Mouse (Mus musculus) kidney, postnatal 0 days (tissue): Measurements from ENCODE around the gene Akap2. TPM values are rescaled to one million over a fixed set of nuclear protein-coding genes. Genes with fewer than 3 reads are reported as not detected.

Experiments
- ATAC-seq: fragments of 200-750 bp; cut with Nextera tagmentation; replicated peaks from 2 replicates; pipeline ENCODE4 v1.8.0; 2017; ENCODE audit warnings: low read depth, moderate number of reproducible peaks, moderate TSS enrichment, moderate library complexity; ENCODE audit not compliant: low FRiP score
- DNase-seq: peaks from one replicate; pipeline ENCODE4 v3.0.0-alpha.2; 2016; ENCODE audit warnings: low spot score
- H3K27ac ChIP-seq: fragments of 300-500 bp; sonication (generic); 2 replicates; pipeline ENCODE4 v1.5.1; 2014; ENCODE audit warnings: mild to moderate bottlenecking
- H3K27me3 ChIP-seq: fragments of 300-500 bp; sonication (generic); 2 replicates; pipeline ENCODE4 v1.6.1; 2014; ENCODE audit warnings: low read length, mixed read lengths; ENCODE audit not compliant: insufficient read depth
- H3K36me3 ChIP-seq: fragments of 300-500 bp; sonication (generic); 2 replicates; pipeline ENCODE4 v1.6.1; 2014; ENCODE audit warnings: low read length, mixed read lengths; ENCODE audit not compliant: insufficient read depth
- H3K4me1 ChIP-seq: fragments of 300-500 bp; sonication (generic); replicated peaks from 2 replicates; pipeline ENCODE4 v1.6.1; 2014; ENCODE audit warnings: antibody characterized with exemption, low read length, mixed read lengths; ENCODE audit not compliant: insufficient read depth
- H3K4me2 ChIP-seq: fragments of 300-500 bp; sonication (generic); 2 replicates; pipeline ENCODE4 v1.6.1; 2014; ENCODE audit warnings: mild to moderate bottlenecking, low read length, moderate library complexity, mixed read lengths
- H3K4me3 ChIP-seq: fragments of 300-500 bp; sonication (generic); replicated peaks from 2 replicates; pipeline ENCODE4 v1.5.1; 2014; ENCODE audit warnings: low read depth, low read length
- H3K9ac ChIP-seq: fragments of 300-500 bp; sonication (generic); 2 replicates; pipeline ENCODE4 v1.6.1; 2014; ENCODE audit warnings: low read depth, low read length
- H3K9me3 ChIP-seq: fragments of 300-500 bp; sonication (generic); replicated peaks from 2 replicates; pipeline ENCODE4 v1.6.1; 2016; ENCODE audit warnings: low read length, inconsistent platforms, mixed read lengths
- CTCF ChIP-seq: IDR thresholded peaks from 2 replicates; pipeline ENCODE4 v1.5.1; 2016; ENCODE audit warnings: antibody characterized with exemption, low read depth, mild to moderate bottlenecking, moderate library complexity
- WGBS: fragments of 180-500 bp; shearing (Covaris S2); extraction: QIAGEN DNeasy Blood & Tissue Kit; methylation state at CpG from one replicate; pipeline ENCODE4 v1.1.7; 2014; 5-methylcytosine and 5-hydroxymethylcytosine counted together
- polyA plus RNA-seq: library from polyadenylated mRNA; unstranded; fragments of >200 nt; fragmentation: Nextera tagmentation; extraction: Ambion mirVana; gene quantifications from 2 replicates; pipeline ENCODE4 v1.2.1, GENCODE M21; 2015

Akap2 gene
- polyA plus RNA-seq, 1 experiment from 2014 or later = 20.5 TPM

DNA sequence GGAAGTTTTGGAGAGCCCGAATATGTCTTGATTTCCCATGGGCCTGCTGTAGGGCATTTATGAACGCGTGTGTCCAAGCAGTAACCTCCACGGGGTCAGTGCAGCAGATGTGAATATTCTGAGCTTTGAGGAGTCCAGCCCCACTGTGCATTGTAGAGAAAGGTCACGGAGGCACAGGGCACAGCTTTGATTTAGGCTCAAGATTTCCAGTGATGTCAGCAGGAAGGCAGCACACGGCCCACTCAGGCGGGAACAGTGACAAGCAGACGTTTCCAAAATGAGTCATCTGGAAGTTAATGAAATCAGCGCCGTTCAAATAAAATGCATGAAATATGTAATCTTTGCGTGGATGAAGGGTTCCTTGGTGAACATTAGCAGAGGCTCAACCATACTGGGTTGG, 40.5 kb downstream of the Akap2 start:
- Histone ChIP-seq H3K4me1 (0 out of 2 replicates have a peak, but pooled peaks cover 6% of the 10 kb centered on the region), H3K36me3 (no peaks in the 10 kb centered on the region), H3K9ac (no peak overlapping the region), H3K4me3 (no peak overlapping the region), H3K4me2 (no peak overlapping the region), H3K9me3 (no peaks in the 10 kb centered on the region), H3K27ac (peak overlapping the region; percentile 42; the same call in 1 of the 2 replicates), H3K27me3 (no peaks in the 10 kb centered on the region)
- WGBS = 53% methylated on average over 11 of the region's 11 CpGs
- no peak for TF ChIP-seq CTCF
- DNase-seq (peak; percentile 33), ATAC-seq (no peak)

DNA sequence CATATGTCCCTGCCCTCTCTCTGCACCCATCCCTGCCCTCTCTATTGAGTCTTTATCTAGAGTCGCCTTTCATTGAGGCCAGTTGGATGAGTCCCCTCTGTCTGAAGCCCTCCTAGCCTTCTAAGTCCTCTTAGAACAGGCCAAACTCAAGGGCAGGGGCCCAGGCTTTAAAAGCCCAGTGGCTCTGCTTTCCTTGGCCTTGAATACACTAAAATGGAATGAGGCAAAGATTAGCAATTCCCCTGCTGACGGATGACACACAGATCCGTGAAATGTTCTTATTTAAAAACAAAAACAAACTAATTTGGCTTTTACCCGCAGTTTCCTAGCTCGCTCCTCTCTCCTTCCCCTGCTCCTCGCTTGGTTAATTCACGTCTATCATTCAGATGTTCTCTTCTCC, 45.0 kb downstream of the Akap2 start:
- Histone ChIP-seq H3K4me1 (0 out of 2 replicates have a peak, but pooled peaks cover 10% of the 10 kb centered on the region), H3K9ac (no peak overlapping the region), H3K4me2 (no peak overlapping the region), H3K36me3 (no peaks in the 10 kb centered on the region), H3K27me3 (no peaks in the 10 kb centered on the region), H3K4me3 (no peak overlapping the region), H3K27ac (peak overlapping the region; percentile 47; the same call in 1 of the 2 replicates), H3K9me3 (no peaks in the 10 kb centered on the region)
- TF ChIP-seq CTCF = no peak
- WGBS = 58% methylated on average over 7 of the region's 7 CpGs
- ATAC-seq (no peak), DNase-seq (no peak)

DNA sequence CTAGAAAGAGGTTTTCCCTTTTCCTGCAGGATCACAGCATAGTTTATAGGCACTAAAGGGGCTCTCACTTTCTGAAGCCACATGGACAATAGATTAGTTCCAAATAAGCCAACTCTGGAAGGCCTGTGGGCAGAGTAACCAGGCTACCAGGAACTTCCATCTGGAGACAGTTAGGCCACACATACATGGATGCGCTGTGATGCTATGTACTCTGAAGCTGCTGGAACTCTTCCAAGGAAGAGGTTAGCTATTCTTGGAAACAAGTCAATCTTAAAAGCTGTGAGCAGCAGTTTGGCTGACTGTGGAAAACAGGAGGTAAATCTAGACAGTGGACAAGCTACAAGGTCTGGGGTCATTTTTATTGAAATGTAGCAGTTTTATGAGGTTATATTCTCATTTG, 46.9 kb downstream of the Akap2 start:
- H3K36me3 ChIP-seq = no peaks in the 10 kb centered on the region
- WGBS = 43% methylated on average over 1 of the region's 1 CpGs
- H3K4me3 ChIP-seq = no peak overlapping the region
- H3K9me3 ChIP-seq = no peaks in the 10 kb centered on the region
- peak overlapping the region; percentile 79 for H3K27ac ChIP-seq
- no peaks in the 10 kb centered on the region for H3K27me3 ChIP-seq
- no peak overlapping the region for H3K9ac ChIP-seq
- H3K4me1 ChIP-seq = 0 out of 2 replicates have a peak, but pooled peaks cover 10% of the 10 kb centered on the region
- ATAC-seq = peak; percentile 60
- no peak for TF ChIP-seq CTCF
- H3K4me2 ChIP-seq = no peak overlapping the region
- DNase-seq = peak; percentile 81

DNA sequence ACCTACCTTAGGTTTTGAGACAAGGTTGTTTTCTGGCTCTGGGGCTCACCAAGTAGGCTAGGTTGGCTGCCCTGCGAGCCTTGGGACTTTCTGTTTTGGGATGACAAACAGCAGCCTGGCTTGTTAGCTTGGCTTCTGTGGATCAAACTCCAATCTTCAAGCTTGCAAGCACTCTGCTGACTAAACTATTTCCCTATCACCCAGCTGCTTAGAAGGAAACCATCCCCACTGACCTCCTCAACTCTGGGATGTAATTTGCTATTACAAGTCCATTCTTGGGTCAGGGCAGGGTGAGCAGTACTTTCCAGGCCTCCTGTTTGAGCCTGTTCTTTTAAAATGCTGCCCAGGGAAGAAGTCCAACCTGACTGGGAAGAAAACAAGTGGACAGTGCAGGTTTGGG, 47.5 kb downstream of the Akap2 start:
- Histone ChIP-seq H3K4me3 (no peak overlapping the region), H3K4me1 (0 out of 2 replicates have a peak, but pooled peaks cover 10% of the 10 kb centered on the region), H3K4me2 (no peak overlapping the region), H3K27ac (peak overlapping the region; percentile 79), H3K9ac (no peak overlapping the region), H3K27me3 (no peaks in the 10 kb centered on the region), H3K36me3 (no peaks in the 10 kb centered on the region), H3K9me3 (no peaks in the 10 kb centered on the region)
- TF ChIP-seq CTCF = no peak
- WGBS = 47% methylated on average over 1 of the region's 1 CpGs
- peak; percentile 74 for DNase-seq
- peak; percentile 76 for ATAC-seq

DNA sequence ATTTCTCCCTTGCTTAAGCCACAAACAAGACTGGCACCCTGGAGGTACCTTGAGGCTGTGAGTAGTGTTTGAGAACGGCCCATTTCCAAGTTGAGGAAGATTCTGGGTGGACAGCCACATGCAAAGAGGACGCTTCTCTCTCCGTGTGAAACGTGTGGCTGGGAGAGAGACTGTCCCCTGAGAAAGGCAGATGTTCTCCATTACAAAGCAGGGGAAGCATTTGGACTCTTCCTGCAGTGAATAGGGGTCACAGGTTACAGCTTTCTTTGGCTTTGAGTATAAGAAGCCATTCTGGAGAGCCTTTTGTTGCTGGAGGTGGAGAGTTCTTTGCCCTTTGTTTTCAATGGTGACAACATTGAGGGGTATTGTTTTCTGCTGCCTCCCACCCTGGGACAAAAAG, 48.3 kb downstream of the Akap2 start:
- H3K9ac ChIP-seq = no peak overlapping the region
- 0 out of 2 replicates have a peak, but pooled peaks cover 10% of the 10 kb centered on the region for H3K4me1 ChIP-seq
- no peak for TF ChIP-seq CTCF
- H3K27me3 ChIP-seq = no peaks in the 10 kb centered on the region
- no peak overlapping the region for H3K4me2 ChIP-seq
- no peak overlapping the region for H3K4me3 ChIP-seq
- ATAC-seq = no peak
- peak; percentile 64 for DNase-seq
- WGBS = 38% methylated on average over 4 of the region's 4 CpGs
- no peaks in the 10 kb centered on the region for H3K9me3 ChIP-seq
- H3K27ac ChIP-seq = peak overlapping the region; percentile 79; the same call in 1 of the 2 replicates
- H3K36me3 ChIP-seq = no peaks in the 10 kb centered on the region

DNA sequence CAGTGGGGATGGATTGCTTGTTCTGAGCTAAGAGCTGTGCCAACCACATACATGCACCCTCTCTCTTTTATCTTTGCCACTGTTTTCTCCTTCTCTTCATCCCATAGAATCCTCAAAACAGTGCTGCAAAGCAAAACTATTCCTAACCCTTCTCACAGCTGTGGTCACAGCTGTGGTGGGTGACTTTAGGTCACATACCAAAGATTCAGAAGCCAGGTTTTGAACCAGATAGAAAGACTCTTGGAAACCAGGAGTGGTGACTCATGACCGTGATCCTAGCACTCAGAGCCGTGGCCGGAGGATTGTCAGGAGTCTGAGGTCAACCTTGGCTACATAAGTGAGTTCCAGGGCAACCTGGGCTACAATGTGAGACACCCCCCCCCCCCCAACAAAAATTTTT, 51.5 kb downstream of the Akap2 start:
- Histone ChIP-seq H3K4me2 (no peak overlapping the region), H3K27me3 (no peaks in the 10 kb centered on the region), H3K9me3 (no peaks in the 10 kb centered on the region), H3K36me3 (no peaks in the 10 kb centered on the region), H3K9ac (no peak overlapping the region), H3K27ac (no peak overlapping the region), H3K4me1 (0 out of 2 replicates have a peak, but pooled peaks cover 5% of the 10 kb centered on the region), H3K4me3 (no peak overlapping the region)
- DNase-seq (peak; percentile 46), ATAC-seq (no peak)
- WGBS = 32% methylated on average over 3 of the region's 3 CpGs
- no peak for TF ChIP-seq CTCF
